Mouse (Mus musculus): ENCODE measurements around the gene Tspan11.

DNA sequence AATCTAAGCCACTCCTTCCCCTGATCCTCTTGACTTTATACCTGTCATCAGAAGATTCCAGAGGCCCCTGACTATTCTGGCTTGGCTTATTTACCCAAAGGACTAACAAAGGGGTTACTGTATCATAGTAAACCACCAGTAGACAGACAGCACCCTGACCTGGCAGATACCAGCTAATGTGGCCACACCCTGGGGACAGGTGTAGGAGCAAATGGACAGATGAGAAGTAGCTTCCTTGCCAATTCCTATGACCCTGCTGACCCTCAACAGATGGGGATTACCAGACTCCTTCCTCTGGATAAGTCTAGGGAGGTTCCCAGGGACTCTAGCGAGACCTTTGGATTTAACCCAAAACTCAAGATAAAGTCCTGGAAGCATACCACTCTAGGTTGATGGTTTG, 72.8 kb downstream of the Tspan11 start:
- no peak for TF ChIP-seq CHD2 (IDR thresholded peaks at IDR 0.05; ENCODE audit: low read depth, low read length)
- no peak for TF ChIP-seq HCFC1 (IDR thresholded peaks at IDR 0.05; ENCODE audit: borderline replicate concordance, insufficient read depth, low read length)
- no peak for TF ChIP-seq MAFK (IDR thresholded peaks at IDR 0.05; ENCODE audit: insufficient read depth, low read depth, low read length)

Data from ES-E14 (cell line).